Mouse (Mus musculus) forebrain, embryonic 16.5 days (tissue): ENCODE data around the gene Noxa1. TPM values are rescaled to one million over a fixed set of nuclear protein-coding genes. Genes with fewer than 3 reads are reported as not detected.

Source experiments
- ATAC-seq: fragments of 200-750 bp; cut with Nextera tagmentation; 2 replicates; pipeline ENCODE4 v1.8.0; 2017; ENCODE audit warnings: mild to moderate bottlenecking, moderate library complexity
- H3K27ac ChIP-seq: fragments of 300-500 bp; sonication (generic); 2 replicates; pipeline ENCODE4 v1.5.1; 2014; ENCODE audit warnings: low read length, control low read depth
- H3K27me3 ChIP-seq: fragments of 300-500 bp; sonication (generic); replicated peaks from 2 replicates; pipeline ENCODE4 v1.6.1; 2014; ENCODE audit warnings: low read length; ENCODE audit not compliant: control insufficient read depth, insufficient read depth
- H3K36me3 ChIP-seq: fragments of 300-500 bp; sonication (generic); 2 replicates; pipeline ENCODE4 v1.6.1; 2014; ENCODE audit not compliant: control insufficient read depth, insufficient read depth
- H3K4me1 ChIP-seq: fragments of 300-500 bp; sonication (generic); replicated peaks from 2 replicates; pipeline ENCODE4 v1.6.1; 2014; ENCODE audit warnings: low read length; ENCODE audit not compliant: control insufficient read depth, insufficient read depth
- H3K4me2 ChIP-seq: fragments of 300-500 bp; sonication (generic); 2 replicates; pipeline ENCODE4 v1.6.1; 2014; ENCODE audit warnings: mild to moderate bottlenecking, low read length, control low read depth
- H3K4me3 ChIP-seq: fragments of 300-500 bp; sonication (generic); replicated peaks from 2 replicates; pipeline ENCODE4 v1.5.1; 2014; ENCODE audit warnings: mild to moderate bottlenecking, low read length, control low read depth
- H3K9ac ChIP-seq: fragments of 300-500 bp; sonication (generic); replicated peaks from 2 replicates; pipeline ENCODE4 v1.6.1; 2014; ENCODE audit warnings: low read depth, low read length, control low read depth
- H3K9me3 ChIP-seq: fragments of 300-500 bp; sonication (generic); 2 replicates; pipeline ENCODE4 v1.6.1; 2016; ENCODE audit warnings: low read length; ENCODE audit not compliant: control insufficient read depth
- WGBS: fragments of 180-500 bp; shearing (Covaris S2); extraction: QIAGEN DNeasy Blood & Tissue Kit; methylation state at CpG from one replicate; pipeline ENCODE4 v1.1.7; 2014; 5-methylcytosine and 5-hydroxymethylcytosine counted together
- polyA plus RNA-seq: library from polyadenylated mRNA; unstranded; fragments of >200 nt; fragmentation: Nextera tagmentation; extraction: Ambion mirVana; gene quantifications from 2 replicates; pipeline ENCODE4 v1.2.1, GENCODE M21; 2015

Noxa1 gene
- polyA plus RNA-seq, 1 experiment from 2014 or later: not detected

GRCm38 (mm10) chr2:25080076-25080475 is 14.9 kb downstream of the Noxa1 start, which contains the start of gene Entpd8:
Gene Entpd8, plus strand, starts transcription at chr2:25080304.
- no peaks in the 10 kb centered on the region for H3K9me3 ChIP-seq
- H3K4me1 ChIP-seq: no peaks in the 10 kb centered on the region
- WGBS: 69% methylated on average over 5 of the region's 5 CpGs
- H3K36me3 ChIP-seq: no peaks in the 10 kb centered on the region
- H3K4me3 ChIP-seq: no peak within 1 kb of the TSS
- no peak within 1 kb of the TSS for H3K4me2 ChIP-seq
- no peak within 1 kb of the TSS for H3K9ac ChIP-seq
- no peak for ATAC-seq
- no peaks in the 10 kb centered on the region for H3K27me3 ChIP-seq
- no peak within 1 kb of the TSS for H3K27ac ChIP-seq

- Histone ChIP-seq H3K27me3 (no peaks in the 10 kb centered on the region), H3K4me3 (no peak overlapping the region), H3K4me1 (no peaks in the 10 kb centered on the region), H3K4me2 (no peak overlapping the region), H3K36me3 (no peaks in the 10 kb centered on the region), H3K27ac (no peak overlapping the region), H3K9ac (no peak overlapping the region), H3K9me3 (no peaks in the 10 kb centered on the region)
- ATAC-seq: no peak
- 88% methylated on average over 1 of the region's 1 CpGs for WGBS
Observed at GRCm38 (mm10) chr2:25078967-25079366, 16.0 kb downstream of the Noxa1 start.

GRCm38 (mm10) chr2:25075506-25075905 is 19.4 kb downstream of the Noxa1 start:
- no peaks in the 10 kb centered on the region for H3K9me3 ChIP-seq
- ATAC-seq: no peak
- WGBS: 67% methylated on average over 4 of the region's 4 CpGs

GRCm38 (mm10) chr2:25072398-25072797 is 22.6 kb downstream of the Noxa1 start:
- Histone ChIP-seq H3K36me3 (no peaks in the 10 kb centered on the region), H3K9ac (no peak overlapping the region), H3K4me2 (no peak overlapping the region), H3K27ac (no peak overlapping the region), H3K4me1 (no peaks in the 10 kb centered on the region), H3K27me3 (no peaks in the 10 kb centered on the region), H3K4me3 (no peak overlapping the region), H3K9me3 (no peaks in the 10 kb centered on the region)
- WGBS: 92% methylated on average over 4 of the region's 4 CpGs
- ATAC-seq: no peak

More at GRCm38 (mm10) chr2:25075506-25075905, 19.4 kb downstream of the Noxa1 start:
- H3K4me1 ChIP-seq: no peaks in the 10 kb centered on the region
- no peak overlapping the region for H3K4me2 ChIP-seq
- no peaks in the 10 kb centered on the region for H3K27me3 ChIP-seq
- no peak overlapping the region for H3K9ac ChIP-seq
- H3K27ac ChIP-seq: no peak overlapping the region
- H3K36me3 ChIP-seq: no peaks in the 10 kb centered on the region
- H3K4me3 ChIP-seq: no peak overlapping the region

GRCm38 (mm10) chr2:25069537-25069936 is 25.4 kb downstream of the Noxa1 start:
- no peak overlapping the region for H3K4me3 ChIP-seq
- 66% methylated on average over 4 of the region's 4 CpGs for WGBS
- no peaks in the 10 kb centered on the region for H3K27me3 ChIP-seq
- H3K9me3 ChIP-seq: no peaks in the 10 kb centered on the region
- H3K9ac ChIP-seq: no peak overlapping the region
- no peak overlapping the region for H3K27ac ChIP-seq
- H3K36me3 ChIP-seq: no peaks in the 10 kb centered on the region
- H3K4me2 ChIP-seq: no peak overlapping the region
- no peak for ATAC-seq
- H3K4me1 ChIP-seq: no peaks in the 10 kb centered on the region

- peaks cover 5% of the 10 kb centered on the region; the same call in 1 of the 2 replicates for H3K36me3 ChIP-seq
- H3K27me3 ChIP-seq: no peaks in the 10 kb centered on the region
- H3K4me2 ChIP-seq: no peak overlapping the region
- ATAC-seq: no peak
- H3K4me1 ChIP-seq: no peaks in the 10 kb centered on the region
- no peaks in the 10 kb centered on the region for H3K9me3 ChIP-seq
- H3K9ac ChIP-seq: no peak overlapping the region
- no peak overlapping the region for H3K4me3 ChIP-seq
- no peak overlapping the region for H3K27ac ChIP-seq
- WGBS: 75% methylated on average over 4 of the region's 4 CpGs
Observed at GRCm38 (mm10) chr2:25066552-25066951, 28.4 kb downstream of the Noxa1 start.

GRCm38 (mm10) chr2:25065537-25065936 is 29.4 kb downstream of the Noxa1 start:
- Histone ChIP-seq H3K9ac (no peak overlapping the region), H3K4me2 (no peak overlapping the region), H3K36me3 (peaks cover 11% of the 10 kb centered on the region; the same call in 1 of the 2 replicates), H3K27me3 (no peaks in the 10 kb centered on the region), H3K4me3 (no peak overlapping the region), H3K9me3 (no peaks in the 10 kb centered on the region), H3K4me1 (no peaks in the 10 kb centered on the region), H3K27ac (no peak overlapping the region)
- no peak for ATAC-seq

GRCm38 (mm10) chr2:25064285-25064684 is 30.7 kb downstream of the Noxa1 start:
- 96% methylated on average over 1 of the region's 1 CpGs for WGBS

GRCm38 (mm10) chr2:25063523-25063922 is 31.4 kb downstream of the Noxa1 start:
- whole genome bisulfite sequencing: 95% methylated on average over 5 of the region's 5 CpGs
- Histone ChIP-seq H3K4me1 (no peaks in the 10 kb centered on the region), H3K4me3 (no peak overlapping the region), H3K4me2 (no peak overlapping the region), H3K36me3 (peaks cover 17% of the 10 kb centered on the region), H3K27ac (no peak overlapping the region), H3K27me3 (no peaks in the 10 kb centered on the region), H3K9ac (no peak overlapping the region), H3K9me3 (no peaks in the 10 kb centered on the region)
- no peak for ATAC-seq

More at GRCm38 (mm10) chr2:25064285-25064684, 30.7 kb downstream of the Noxa1 start:
- Histone ChIP-seq H3K36me3 (peaks cover 15% of the 10 kb centered on the region), H3K4me1 (no peaks in the 10 kb centered on the region), H3K27me3 (no peaks in the 10 kb centered on the region), H3K4me3 (no peak overlapping the region), H3K9ac (no peak overlapping the region), H3K9me3 (no peaks in the 10 kb centered on the region), H3K27ac (no peak overlapping the region), H3K4me2 (no peak overlapping the region)
- no peak for ATAC-seq

GRCm38 (mm10) chr2:25058926-25059325 is 36.0 kb downstream of the Noxa1 start:
- Histone ChIP-seq H3K4me2 (no peak overlapping the region), H3K4me1 (peaks cover 17% of the 10 kb centered on the region), H3K27me3 (no peaks in the 10 kb centered on the region), H3K4me3 (no peak overlapping the region), H3K9me3 (no peaks in the 10 kb centered on the region), H3K9ac (no peak overlapping the region), H3K27ac (no peak overlapping the region), H3K36me3 (peaks cover 18% of the 10 kb centered on the region)
- WGBS: 78% methylated on average over 7 of the region's 7 CpGs
- ATAC-seq: no peak
